ENCODE assay signal across 8 mouse cellular contexts in genomic region chr16:35839680-35840079, GRCm38 (mm10). TPM values are rescaled to one million over a fixed set of nuclear protein-coding genes. Genes with fewer than 3 reads are reported as not detected.
A peak's percentile ranks its signal among the peaks of the same experiment; 100 is the strongest.
DNase-seq lines count a peak whose midpoint lies in the region; ATAC-seq and TF ChIP-seq lines count a peak whose summit lies in the region.

No protein-coding gene starts in this region.

- peak; percentile 56 for TF ChIP-seq CTCF in forebrain, postnatal 0 days (IDR thresholded peaks at IDR 0.05; ENCODE audit: low read depth)

- 5% methylated on average over 1 of the region's 1 CpGs for WGBS in forebrain, postnatal 0 days
- WGBS in forebrain, embryonic 16.5 days = 22% methylated on average over 1 of the region's 1 CpGs
- 36% methylated on average over 1 of the region's 1 CpGs for WGBS in neural tube, embryonic 11.5 days

- H3K4me1 ChIP-seq in forebrain, postnatal 0 days (ENCODE audit: insufficient read depth) = no peaks in the 10 kb centered on the region
- no peaks in the 10 kb centered on the region for H3K4me1 ChIP-seq in forebrain, embryonic 16.5 days (replicated peaks; ENCODE audit: control insufficient read depth, insufficient read depth, low read length)
- H3K4me1 ChIP-seq in neural tube, embryonic 11.5 days (ENCODE audit: control insufficient read depth, insufficient read depth, low read length) = no peaks in the 10 kb centered on the region

- no peak overlapping the region for H3K4me2 ChIP-seq in forebrain, postnatal 0 days (ENCODE audit: low read depth)
- H3K4me2 ChIP-seq in forebrain, embryonic 16.5 days (ENCODE audit: low read length) = no peak overlapping the region
- H3K4me2 ChIP-seq in neural tube, embryonic 11.5 days (ENCODE audit: low read depth) = no peak overlapping the region

- DNase-seq in forebrain, postnatal 0 days = peak; percentile 18
- peak; percentile 20 for DNase-seq in neural tube, embryonic 11.5 days (ENCODE audit: low spot score)
- no peak for DNase-seq in neural tube, embryonic 10.5 days (ENCODE audit: extremely low spot score, low spot score)
- peak; percentile 40 for DNase-seq in c-Kit-positive CD71-positive TER-119-negative erythroid progenitor cells, embryonic 14.5 days (ENCODE audit: low read depth)
- peak; percentile 58 for DNase-seq in kidney, postnatal 10 days
- peak; percentile 16 for DNase-seq in retina, postnatal 7 days (ENCODE audit: low read depth, low spot score)
- DNase-seq in urinary bladder, postnatal 4 days (ENCODE audit: low spot score in 2 of 2) = no peak

- H3K27ac ChIP-seq in forebrain, postnatal 0 days (ENCODE audit: low read depth, low read length) = no peak overlapping the region
- H3K27ac ChIP-seq in forebrain, embryonic 16.5 days (ENCODE audit: low read length) = no peak overlapping the region
- H3K27ac ChIP-seq in neural tube, embryonic 11.5 days (ENCODE audit: low read depth, low read length) = no peak overlapping the region

- no peaks in the 10 kb centered on the region for H3K27me3 ChIP-seq in forebrain, postnatal 0 days (ENCODE audit: insufficient read depth, low read length)
- H3K27me3 ChIP-seq in forebrain, embryonic 16.5 days (replicated peaks; ENCODE audit: control insufficient read depth, insufficient read depth, low read length) = no peaks in the 10 kb centered on the region
- no peaks in the 10 kb centered on the region for H3K27me3 ChIP-seq in neural tube, embryonic 11.5 days (ENCODE audit: control insufficient read depth, insufficient read depth, low read length)

- no peaks in the 10 kb centered on the region for H3K36me3 ChIP-seq in forebrain, postnatal 0 days (ENCODE audit: insufficient read depth)
- no peaks in the 10 kb centered on the region for H3K36me3 ChIP-seq in forebrain, embryonic 16.5 days (ENCODE audit: control insufficient read depth, insufficient read depth)
- no peaks in the 10 kb centered on the region for H3K36me3 ChIP-seq in neural tube, embryonic 11.5 days (ENCODE audit: control insufficient read depth, insufficient read depth, low read length)

- H3K9ac ChIP-seq in forebrain, postnatal 0 days = no peak overlapping the region
- no peak overlapping the region for H3K9ac ChIP-seq in forebrain, embryonic 16.5 days (replicated peaks; ENCODE audit: low read depth, low read length)
- no peak overlapping the region for H3K9ac ChIP-seq in neural tube, embryonic 11.5 days (ENCODE audit: low read length)

- no peak overlapping the region for H3K4me3 ChIP-seq in forebrain, postnatal 0 days (ENCODE audit: low read depth, low read length)
- H3K4me3 ChIP-seq in forebrain, embryonic 16.5 days (replicated peaks; ENCODE audit: low read length) = no peak overlapping the region
- H3K4me3 ChIP-seq in neural tube, embryonic 11.5 days (ENCODE audit: low read depth, low read length) = no peak overlapping the region

- H3K9me3 ChIP-seq in forebrain, postnatal 0 days (ENCODE audit: low read length) = no peaks in the 10 kb centered on the region
- no peaks in the 10 kb centered on the region for H3K9me3 ChIP-seq in forebrain, embryonic 16.5 days (ENCODE audit: control insufficient read depth, low read length)
- no peaks in the 10 kb centered on the region for H3K9me3 ChIP-seq in neural tube, embryonic 11.5 days (ENCODE audit: control insufficient read depth, low read length)

- ATAC-seq in forebrain, postnatal 0 days = no peak
- no peak for ATAC-seq in forebrain, embryonic 16.5 days
- no peak for ATAC-seq in neural tube, embryonic 11.5 days (ENCODE audit: insufficient read depth, low FRiP score, low TSS enrichment)

RNA-seq across cellular contexts. Expression of gene Parp14, which starts 31.7 kb away (rescaled TPM):
- 0.95 and 1.7 TPM in 2 replicates for total RNA-seq in forebrain, postnatal 0 days (2014; rRNA removed)
- 0.13 and 0.33 TPM in 2 replicates for polyA plus RNA-seq in forebrain, postnatal 0 days (2015; fragmentation: Nextera tagmentation; extraction: Ambion mirVana)
- 0.13 and 0.20 TPM in 2 replicates for polyA plus RNA-seq in forebrain, embryonic 16.5 days (2015; fragmentation: Nextera tagmentation; extraction: Ambion mirVana)
- 0.19 and 0.31 TPM in 2 replicates for polyA plus RNA-seq in neural tube, embryonic 11.5 days (2014; fragmentation: Nextera tagmentation; extraction: Ambion mirVana)

Comparison
In these comparisons a context has a peak if more than half of its experiments do, and no peak if none do; other contexts are left out.
1. DNase-seq: peak in forebrain, postnatal 0 days (single experiment), neural tube, embryonic 11.5 days (single experiment), c-Kit-positive CD71-positive TER-119-negative erythroid progenitor cells, embryonic 14.5 days (single experiment), kidney, postnatal 10 days (single experiment) and retina, postnatal 7 days (single experiment); none in neural tube, embryonic 10.5 days (single experiment) and urinary bladder, postnatal 4 days (0 of 2).